Mouse (Mus musculus) olfactory bulb, adult 2 months (tissue): ENCODE measurements at regions not wholly inside any gene's neighbourhood (a gene's known extent, or its start where the extent isn't known, plus 50 kb on each side); places are given as distances from the start of the nearest gene placed in this dataset.

Experiments
- CTCF ChIP-seq: fragments of 200-500 bp; IDR thresholded peaks from 2 replicates; pipeline ENCODE4 v1.5.1; 2012; ENCODE audit warnings: low read depth, mild to moderate bottlenecking, low read length, moderate library complexity; ENCODE audit not compliant: insufficient read depth
- POLR2A ChIP-seq: fragments of 200-500 bp; IDR thresholded peaks from 2 replicates; pipeline ENCODE4 v1.6.1; 2012; ENCODE audit warnings: mild to moderate bottlenecking, low read depth, low read length, moderate library complexity; ENCODE audit not compliant: insufficient read depth

GRCm38 (mm10) chr13:43861424-43861823, 76.8 kb downstream of the Cd83 start:
- TF ChIP-seq CTCF (no peak), POLR2A (no peak)
